Mouse (Mus musculus): ENCODE data around the gene Zfp704.

GRCm38 (mm10) chr3:9611226-9611625 lies 1.3 kb upstream of the Zfp704 start:
- TF ChIP-seq CTCF (conservative IDR thresholded peaks at IDR 0.05; ENCODE audit: low read length) (no peak), POU5F1 (IDR thresholded peaks at IDR 0.05; ENCODE audit: borderline replicate concordance, low read length) (no peak)
